Mouse (Mus musculus): ENCODE data around the gene Ank2. TPM values are rescaled to one million over a fixed set of nuclear protein-coding genes. Genes with fewer than 3 reads are reported as not detected.
"Not testable (repeated sequence)": the region's sequence is repeated elsewhere in the genome, so short reads cannot be mapped to it uniquely, and the experiment has no call there.

Gene Ank2
- polyA plus RNA-seq, 1 experiment from 2014 or later, result 37.0 TPM

GRCm38 (mm10) chr3:127498197-127498741 is 881 bp downstream of the Ank2 start:
- DNase-seq (ENCODE audit: low spot score) (peak; percentile 53), ATAC-seq (replicated peaks; ENCODE audit: low FRiP score, low TSS enrichment, low read depth) (peak; percentile 76)
- peak overlapping the region; percentile 100 for H3K4me2 ChIP-seq (ENCODE audit: low read length)
- no peaks in the 10 kb centered on the region for H3K4me1 ChIP-seq (replicated peaks; ENCODE audit: control insufficient read depth, insufficient read depth, low read length)
- H3K36me3 ChIP-seq (ENCODE audit: control insufficient read depth, insufficient read depth, low read length), result no peaks in the 10 kb centered on the region
- H3K9me3 ChIP-seq (ENCODE audit: control insufficient read depth, low read length), result no peaks in the 10 kb centered on the region
- H3K27me3 ChIP-seq (replicated peaks; ENCODE audit: control insufficient read depth, insufficient read depth, low read length), result peaks cover 27% of the 10 kb centered on the region
- H3K4me3 ChIP-seq (ENCODE audit: low read depth, low read length), result peak overlapping the region; percentile 57
- peak overlapping the region; percentile 44 for H3K9ac ChIP-seq (ENCODE audit: low read length)
- H3K27ac ChIP-seq (ENCODE audit: low read depth), result no peak overlapping the region
- WGBS, result 2% methylated on average over 23 of the region's 23 CpGs

- no peak overlapping the region for H3K4me2 ChIP-seq (ENCODE audit: low read length)
- H3K9ac ChIP-seq (ENCODE audit: low read length), result no peak overlapping the region
- no peaks in the 10 kb centered on the region for H3K9me3 ChIP-seq (ENCODE audit: control insufficient read depth, low read length)
- DNase-seq (ENCODE audit: low spot score), result no peak
- no peaks in the 10 kb centered on the region for H3K4me1 ChIP-seq (replicated peaks; ENCODE audit: control insufficient read depth, insufficient read depth, low read length)
- no peaks in the 10 kb centered on the region for H3K36me3 ChIP-seq (ENCODE audit: control insufficient read depth, insufficient read depth, low read length)
- WGBS, result 86% methylated on average over 3 of the region's 3 CpGs
- no peak overlapping the region for H3K4me3 ChIP-seq (ENCODE audit: low read depth, low read length)
- H3K27ac ChIP-seq (ENCODE audit: low read depth), result no peak overlapping the region
- H3K27me3 ChIP-seq (replicated peaks; ENCODE audit: control insufficient read depth, insufficient read depth, low read length), result peaks cover 5% of the 10 kb centered on the region
- ATAC-seq (replicated peaks; ENCODE audit: low FRiP score, low TSS enrichment, low read depth), result no peak
These were observed 6.5 kb downstream of the Ank2 start for GRCm38 (mm10) chr3:127492663-127493062.

GRCm38 (mm10) chr3:127487302-127487701 is 11.8 kb downstream of the Ank2 start:
- DNase-seq (ENCODE audit: low spot score), result no peak
- 69% methylated on average over 7 of the region's 7 CpGs for WGBS
- no peak overlapping the region for H3K4me3 ChIP-seq (ENCODE audit: low read depth, low read length)
- H3K4me1 ChIP-seq (replicated peaks; ENCODE audit: control insufficient read depth, insufficient read depth, low read length), result no peaks in the 10 kb centered on the region
- no peak overlapping the region for H3K4me2 ChIP-seq (ENCODE audit: low read length)
- no peaks in the 10 kb centered on the region for H3K27me3 ChIP-seq (replicated peaks; ENCODE audit: control insufficient read depth, insufficient read depth, low read length)
- no peaks in the 10 kb centered on the region for H3K9me3 ChIP-seq (ENCODE audit: control insufficient read depth, low read length)
- H3K27ac ChIP-seq (ENCODE audit: low read depth), result no peak overlapping the region
- H3K36me3 ChIP-seq (ENCODE audit: control insufficient read depth, insufficient read depth, low read length), result no peaks in the 10 kb centered on the region
- H3K9ac ChIP-seq (ENCODE audit: low read length), result no peak overlapping the region
- ATAC-seq (replicated peaks; ENCODE audit: low FRiP score, low TSS enrichment, low read depth), result no peak

GRCm38 (mm10) chr3:127485174-127485573 is 14.0 kb downstream of the Ank2 start:
- H3K9me3 ChIP-seq (ENCODE audit: control insufficient read depth, low read length), result no peaks in the 10 kb centered on the region
- no peak overlapping the region for H3K9ac ChIP-seq (ENCODE audit: low read length)
- no peaks in the 10 kb centered on the region for H3K36me3 ChIP-seq (ENCODE audit: control insufficient read depth, insufficient read depth, low read length)
- H3K4me2 ChIP-seq (ENCODE audit: low read length), result no peak overlapping the region
- DNase-seq (ENCODE audit: low spot score) (no peak), ATAC-seq (replicated peaks; ENCODE audit: low FRiP score, low TSS enrichment, low read depth) (no peak)
- WGBS, result 81% methylated on average over 10 of the region's 10 CpGs
- H3K27me3 ChIP-seq (replicated peaks; ENCODE audit: control insufficient read depth, insufficient read depth, low read length), result no peaks in the 10 kb centered on the region
- no peaks in the 10 kb centered on the region for H3K4me1 ChIP-seq (replicated peaks; ENCODE audit: control insufficient read depth, insufficient read depth, low read length)
- no peak overlapping the region for H3K4me3 ChIP-seq (ENCODE audit: low read depth, low read length)
- no peak overlapping the region for H3K27ac ChIP-seq (ENCODE audit: low read depth)

GRCm38 (mm10) chr3:127481658-127482057 is 17.5 kb downstream of the Ank2 start:
- Histone ChIP-seq H3K4me3 (ENCODE audit: low read depth, low read length) (no peak overlapping the region), H3K27ac (ENCODE audit: low read depth) (no peak overlapping the region), H3K9ac (ENCODE audit: low read length) (no peak overlapping the region), H3K27me3 (replicated peaks; ENCODE audit: control insufficient read depth, insufficient read depth, low read length) (no peaks in the 10 kb centered on the region), H3K36me3 (ENCODE audit: control insufficient read depth, insufficient read depth, low read length) (no peaks in the 10 kb centered on the region), H3K9me3 (ENCODE audit: control insufficient read depth, low read length) (no peaks in the 10 kb centered on the region), H3K4me1 (replicated peaks; ENCODE audit: control insufficient read depth, insufficient read depth, low read length) (no peaks in the 10 kb centered on the region), H3K4me2 (ENCODE audit: low read length) (no peak overlapping the region)
- no peak for ATAC-seq (replicated peaks; ENCODE audit: low FRiP score, low TSS enrichment, low read depth)
- WGBS, result 64% methylated on average over 6 of the region's 6 CpGs
- DNase-seq (ENCODE audit: low spot score), result no peak

GRCm38 (mm10) chr3:127480369-127480768 is 18.8 kb downstream of the Ank2 start:
- not testable (repeated sequence) for H3K27me3 ChIP-seq (replicated peaks; ENCODE audit: control insufficient read depth, insufficient read depth, low read length); H3K9ac ChIP-seq (ENCODE audit: low read length); H3K4me2 ChIP-seq (ENCODE audit: low read length); DNase-seq (ENCODE audit: low spot score); H3K36me3 ChIP-seq (ENCODE audit: control insufficient read depth, insufficient read depth, low read length); H3K4me1 ChIP-seq (replicated peaks; ENCODE audit: control insufficient read depth, insufficient read depth, low read length); H3K9me3 ChIP-seq (ENCODE audit: control insufficient read depth, low read length); H3K27ac ChIP-seq (ENCODE audit: low read depth); ATAC-seq (replicated peaks; ENCODE audit: low FRiP score, low TSS enrichment, low read depth); H3K4me3 ChIP-seq (ENCODE audit: low read depth, low read length)
- WGBS, result 59% methylated on average over 5 of the region's 5 CpGs

- Histone ChIP-seq H3K9me3 (ENCODE audit: control insufficient read depth, low read length) (no peaks in the 10 kb centered on the region), H3K27me3 (replicated peaks; ENCODE audit: control insufficient read depth, insufficient read depth, low read length) (no peaks in the 10 kb centered on the region), H3K27ac (ENCODE audit: low read depth) (no peak overlapping the region), H3K4me1 (replicated peaks; ENCODE audit: control insufficient read depth, insufficient read depth, low read length) (no peaks in the 10 kb centered on the region), H3K9ac (ENCODE audit: low read length) (no peak overlapping the region), H3K4me3 (ENCODE audit: low read depth, low read length) (no peak overlapping the region), H3K4me2 (ENCODE audit: low read length) (no peak overlapping the region), H3K36me3 (ENCODE audit: control insufficient read depth, insufficient read depth, low read length) (no peaks in the 10 kb centered on the region)
- 54% methylated on average over 6 of the region's 6 CpGs for WGBS
- ATAC-seq (replicated peaks; ENCODE audit: low FRiP score, low TSS enrichment, low read depth), result no peak
- DNase-seq (ENCODE audit: low spot score), result no peak
These were observed 25.0 kb downstream of the Ank2 start for GRCm38 (mm10) chr3:127474115-127474514.

GRCm38 (mm10) chr3:127469164-127469752 is 29.9 kb downstream of the Ank2 start:
- 61% methylated on average over 4 of the region's 4 CpGs for WGBS
- no peaks in the 10 kb centered on the region for H3K36me3 ChIP-seq (ENCODE audit: control insufficient read depth, insufficient read depth, low read length)

GRCm38 (mm10) chr3:127468569-127468968 is 30.6 kb downstream of the Ank2 start:
- Histone ChIP-seq H3K9ac (ENCODE audit: low read length) (no peak overlapping the region), H3K27ac (ENCODE audit: low read depth) (no peak overlapping the region), H3K36me3 (ENCODE audit: control insufficient read depth, insufficient read depth, low read length) (no peaks in the 10 kb centered on the region), H3K4me1 (replicated peaks; ENCODE audit: control insufficient read depth, insufficient read depth, low read length) (no peaks in the 10 kb centered on the region), H3K4me2 (ENCODE audit: low read length) (no peak overlapping the region), H3K9me3 (ENCODE audit: control insufficient read depth, low read length) (no peaks in the 10 kb centered on the region), H3K27me3 (replicated peaks; ENCODE audit: control insufficient read depth, insufficient read depth, low read length) (no peaks in the 10 kb centered on the region), H3K4me3 (ENCODE audit: low read depth, low read length) (no peak overlapping the region)
- DNase-seq (ENCODE audit: low spot score), result no peak
- no peak for ATAC-seq (replicated peaks; ENCODE audit: low FRiP score, low TSS enrichment, low read depth)
- 81% methylated on average over 8 of the region's 8 CpGs for WGBS

More at GRCm38 (mm10) chr3:127469164-127469752, 29.9 kb downstream of the Ank2 start:
- H3K9me3 ChIP-seq (ENCODE audit: control insufficient read depth, low read length), result no peaks in the 10 kb centered on the region
- no peak overlapping the region for H3K4me3 ChIP-seq (ENCODE audit: low read depth, low read length)
- no peak overlapping the region for H3K27ac ChIP-seq (ENCODE audit: low read depth)
- no peaks in the 10 kb centered on the region for H3K27me3 ChIP-seq (replicated peaks; ENCODE audit: control insufficient read depth, insufficient read depth, low read length)
- no peaks in the 10 kb centered on the region for H3K4me1 ChIP-seq (replicated peaks; ENCODE audit: control insufficient read depth, insufficient read depth, low read length)
- DNase-seq (ENCODE audit: low spot score) (no peak), ATAC-seq (replicated peaks; ENCODE audit: low FRiP score, low TSS enrichment, low read depth) (no peak)
- no peak overlapping the region for H3K4me2 ChIP-seq (ENCODE audit: low read length)
- H3K9ac ChIP-seq (ENCODE audit: low read length), result no peak overlapping the region
